Mouse (Mus musculus): ENCODE measurements around the gene Dazap1. TPM values are rescaled to one million over a fixed set of nuclear protein-coding genes. Genes with fewer than 3 reads are reported as not detected.

Dazap1 gene
- total RNA-seq, 2 experiments from 2014 or later, result 180 to 181 TPM

GRCm38 (mm10) chr10:80295618-80296425 is 34.5 kb downstream of the Dazap1 start, which contains the start of gene Apc2:
Gene Apc2 (plus strand): TSS chr10:80295977.
- peak in 1 of 2 experiments; percentile 54 for DNase-seq (ENCODE audit: low spot score in 2 of 2)

GRCm38 (mm10) chr10:80296824-80297223 is 35.5 kb downstream of the Dazap1 start:
- no peak for DNase-seq (ENCODE audit: low spot score in 2 of 2)

- DNase-seq (ENCODE audit: low spot score in 2 of 2), result no peak
Observed at GRCm38 (mm10) chr10:80297526-80298133, 36.3 kb downstream of the Dazap1 start.

- no peak for DNase-seq (ENCODE audit: low spot score in 2 of 2)
Observed at GRCm38 (mm10) chr10:80298571-80299281, 37.4 kb downstream of the Dazap1 start.

GRCm38 (mm10) chr10:80299301-80299700 is 38.0 kb downstream of the Dazap1 start:
- no peak for DNase-seq (ENCODE audit: low spot score in 2 of 2)

- no peak for DNase-seq (ENCODE audit: low spot score in 2 of 2)
Observed at GRCm38 (mm10) chr10:80299824-80300223, 38.5 kb downstream of the Dazap1 start.

- no peak for DNase-seq (ENCODE audit: low spot score in 2 of 2)
Observed at GRCm38 (mm10) chr10:80300672-80301181, 39.4 kb downstream of the Dazap1 start.

GRCm38 (mm10) chr10:80301256-80302081 is 40.2 kb downstream of the Dazap1 start:
- no peak for DNase-seq (ENCODE audit: low spot score in 2 of 2)

- DNase-seq (ENCODE audit: low spot score in 2 of 2), result no peak
Observed at GRCm38 (mm10) chr10:80302082-80302355, 40.7 kb downstream of the Dazap1 start.

- DNase-seq (ENCODE audit: low spot score in 2 of 2), result no peak
Observed at GRCm38 (mm10) chr10:80302471-80302881, 41.2 kb downstream of the Dazap1 start.

- DNase-seq (ENCODE audit: low spot score in 2 of 2), result no peak
Observed at GRCm38 (mm10) chr10:80304458-80304857, 43.2 kb downstream of the Dazap1 start.

- DNase-seq (ENCODE audit: low spot score in 2 of 2), result no peak
Observed at GRCm38 (mm10) chr10:80304862-80305261, 43.6 kb downstream of the Dazap1 start.

- DNase-seq (ENCODE audit: low spot score in 2 of 2), result no peak
Observed at GRCm38 (mm10) chr10:80311560-80311959, 50.3 kb downstream of the Dazap1 start.

- DNase-seq (ENCODE audit: low spot score in 2 of 2), result no peak
Observed at GRCm38 (mm10) chr10:80312586-80313504, 51.6 kb downstream of the Dazap1 start.

- DNase-seq (ENCODE audit: low spot score in 2 of 2), result no peak
Observed at GRCm38 (mm10) chr10:80313627-80314201, 52.4 kb downstream of the Dazap1 start.

- DNase-seq (ENCODE audit: low spot score in 2 of 2), result no peak
Observed at GRCm38 (mm10) chr10:80314494-80315001, 53.3 kb downstream of the Dazap1 start.

GRCm38 (mm10) chr10:80315315-80315714 is 54.0 kb downstream of the Dazap1 start:
- DNase-seq (ENCODE audit: low spot score in 2 of 2), result no peak

GRCm38 (mm10) chr10:80316359-80316781 is 55.1 kb downstream of the Dazap1 start:
- no peak for DNase-seq (ENCODE audit: low spot score in 2 of 2)

- no peak for DNase-seq (ENCODE audit: low spot score in 2 of 2)
Observed at GRCm38 (mm10) chr10:80317011-80317410, 55.7 kb downstream of the Dazap1 start.
